Mouse (Mus musculus): ENCODE measurements around the gene Podxl2.

The Podxl2 gene

GRCm38 (mm10) chr6:88874868-88875508, at the start of gene Podxl2:
TSS of gene Podxl2 (minus strand) at chr6:88875044.
- in situ Hi-C loops (cut with MseI, MboI) = no loop called here

DNA sequence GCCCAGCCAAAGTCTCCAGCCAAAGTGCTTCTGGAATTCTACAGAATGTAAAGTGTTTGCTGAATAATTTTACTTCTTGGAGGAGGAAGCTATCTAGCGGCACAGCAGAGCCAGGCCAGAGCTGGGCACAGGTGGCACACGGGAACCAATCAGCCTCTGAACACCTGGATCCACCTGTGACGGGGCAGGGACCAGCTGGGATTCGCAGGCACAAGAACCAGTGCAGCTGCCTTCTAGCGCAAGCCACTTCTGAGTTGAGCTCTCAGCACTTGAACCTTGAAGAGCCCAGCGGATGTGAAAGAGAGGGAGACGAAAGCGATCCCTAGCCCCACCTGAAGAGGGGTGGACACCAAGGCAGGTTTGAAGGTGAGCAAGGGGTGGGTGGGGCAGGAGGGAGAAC, 44.0 kb upstream of the Podxl2 start:
- in situ Hi-C loops (cut with MseI, MboI) = no loop called here

DNA sequence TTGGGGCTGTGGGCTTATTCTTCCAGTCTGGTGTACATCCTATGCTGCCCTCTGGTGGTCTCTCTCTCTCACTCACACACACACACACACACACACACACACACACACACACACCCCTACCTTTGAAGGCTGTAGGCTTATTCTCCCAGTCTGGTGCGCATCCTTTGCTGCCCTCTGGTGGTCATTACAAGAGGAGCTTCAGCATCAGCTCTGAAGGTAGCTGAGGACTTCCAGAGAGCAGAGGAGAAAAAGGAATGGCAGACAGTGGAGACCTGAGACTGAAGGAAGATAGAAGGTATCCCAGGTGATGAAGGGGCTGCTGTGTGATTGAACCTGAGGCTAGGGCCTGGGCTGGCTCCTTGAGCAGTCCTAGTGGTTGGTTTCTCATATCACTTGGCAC, 41.3 kb upstream of the Podxl2 start:
- in situ Hi-C loops (cut with MseI, MboI) = no loop called here

GRCm38 (mm10) chr6:88915510-88915909, 40.7 kb upstream of the Podxl2 start:
- in situ Hi-C loops (cut with MseI, MboI) = no loop called here

GRCm38 (mm10) chr6:88914799-88915198, 40.0 kb upstream of the Podxl2 start:
- in situ Hi-C loops (cut with MseI, MboI) = no loop called here

GRCm38 (mm10) chr6:88913440-88913839, 38.6 kb upstream of the Podxl2 start:
- in situ Hi-C loops (cut with MseI, MboI) = no loop called here

DNA sequence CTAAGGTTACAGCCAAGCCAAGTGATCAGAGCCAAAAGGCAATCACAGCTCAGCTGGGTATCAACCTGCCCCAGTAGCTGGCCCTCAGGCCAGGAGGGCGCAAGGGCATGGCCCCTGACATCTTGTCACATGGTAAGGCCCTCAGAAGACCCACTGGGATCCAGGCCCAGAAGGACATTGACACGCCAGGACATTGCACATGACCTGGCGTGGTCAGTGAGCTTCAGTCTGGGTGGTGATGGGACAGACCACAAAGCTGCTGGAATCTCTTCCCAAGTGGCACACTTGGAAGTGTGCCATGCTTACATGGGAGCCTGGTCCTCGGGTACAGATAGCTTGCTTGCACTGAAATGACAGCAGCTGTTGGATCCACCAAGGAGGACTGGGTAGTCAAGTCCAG, 38.2 kb upstream of the Podxl2 start:
- in situ Hi-C loops (cut with MseI, MboI) = no loop called here

DNA sequence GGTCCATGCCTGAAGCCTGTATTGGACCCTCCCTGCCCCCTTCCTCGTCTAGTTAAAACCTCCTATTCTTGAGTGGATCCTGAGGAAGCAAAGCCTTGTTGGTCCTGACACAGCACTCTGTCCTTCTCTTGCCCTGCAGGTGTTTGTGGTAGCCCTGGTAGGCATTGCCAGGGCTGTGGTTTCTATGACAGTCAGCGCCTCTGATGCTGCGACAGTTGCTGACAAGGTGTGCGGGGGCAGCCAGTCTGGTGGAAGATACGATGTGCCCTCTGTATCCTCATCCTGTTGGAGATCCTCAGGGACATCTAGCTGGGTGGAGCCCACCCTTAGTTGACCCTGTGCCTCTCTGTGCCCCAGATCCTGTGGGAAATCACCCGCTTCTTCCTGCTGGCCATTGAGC, 34.3 kb upstream of the Podxl2 start:
- in situ Hi-C loops (cut with MseI, MboI) = no loop called here

DNA sequence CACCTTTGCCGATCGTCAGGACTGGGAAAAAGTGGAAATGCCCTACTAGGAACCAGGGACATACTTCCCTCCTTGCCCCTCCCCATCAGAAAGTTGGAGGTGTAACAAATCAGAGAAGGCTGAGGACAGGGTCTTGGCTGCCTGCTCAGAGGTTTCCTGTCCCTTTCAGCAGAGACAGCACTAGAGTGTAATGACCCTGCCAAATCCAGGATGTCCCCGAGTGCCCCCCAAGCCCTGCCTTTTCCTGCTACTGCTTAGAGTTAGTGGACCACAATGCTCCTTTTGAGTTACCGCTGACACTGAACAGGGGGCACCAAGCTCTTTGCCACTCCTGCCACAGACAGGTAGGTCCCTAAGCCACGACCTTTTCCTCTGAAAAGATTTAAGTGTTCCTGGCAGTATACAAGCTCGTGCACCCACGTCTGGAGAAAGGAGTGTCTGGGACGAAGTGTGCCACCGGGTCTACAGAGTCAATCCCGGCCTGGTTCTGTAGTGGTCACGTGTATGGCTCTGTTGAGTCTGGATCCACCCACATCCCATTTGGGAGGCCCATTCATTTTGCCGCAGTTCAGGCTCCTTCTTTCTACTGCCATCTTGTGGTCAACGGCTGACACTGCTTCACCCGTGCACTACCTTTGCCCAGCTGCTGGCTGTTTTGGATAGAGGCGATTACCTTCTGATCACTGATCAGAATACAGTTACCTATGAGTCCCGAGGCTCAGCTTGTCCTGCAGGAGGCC, 31.7 kb upstream of the Podxl2 start:
- in situ Hi-C loops (cut with MseI, MboI) = no loop called here

- in situ Hi-C loops (cut with MseI, MboI) = no loop called here
Observed at GRCm38 (mm10) chr6:88905042-88905441, 30.2 kb upstream of the Podxl2 start.

GRCm38 (mm10) chr6:88904456-88904974, 29.7 kb upstream of the Podxl2 start:
- in situ Hi-C loops (cut with MseI, MboI) = no loop called here

GRCm38 (mm10) chr6:88903708-88904107, 28.9 kb upstream of the Podxl2 start:
- in situ Hi-C loops (cut with MseI, MboI) = no loop called here

- in situ Hi-C loops (cut with MseI, MboI) = no loop called here
Observed at GRCm38 (mm10) chr6:88901947-88902820, 27.3 kb upstream of the Podxl2 start, which contains the start of gene Tpra1. TSS of gene Tpra1 (plus strand) at chr6:88902251.

GRCm38 (mm10) chr6:88901471-88901870, 26.6 kb upstream of the Podxl2 start:
- in situ Hi-C loops (cut with MseI, MboI) = no loop called here

- in situ Hi-C loops (cut with MseI, MboI) = no loop called here
Observed at GRCm38 (mm10) chr6:88899628-88900027, 24.8 kb upstream of the Podxl2 start.

DNA sequence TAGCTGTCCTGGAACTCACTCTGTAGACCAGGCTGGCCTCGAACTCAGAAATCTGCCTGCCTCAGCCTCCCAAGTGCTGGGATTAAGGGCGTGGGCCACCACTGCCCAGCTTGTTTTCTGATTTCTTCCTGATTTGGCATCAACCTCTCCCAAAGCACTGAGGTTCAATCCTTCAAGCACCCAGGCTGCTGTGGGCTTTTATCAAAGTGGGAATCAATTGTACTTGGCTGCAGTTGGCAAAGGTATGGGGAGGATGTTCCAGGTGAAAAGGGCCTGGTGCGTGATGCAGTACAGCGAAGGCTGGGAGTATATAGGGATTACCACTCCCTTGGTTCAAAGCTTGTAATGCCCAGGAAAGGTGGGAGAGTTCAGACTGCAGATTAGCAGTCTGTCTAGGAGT, 24.2 kb upstream of the Podxl2 start:
- in situ Hi-C loops (cut with MseI, MboI) = no loop called here

- in situ Hi-C loops (cut with MseI, MboI) = no loop called here
Observed at GRCm38 (mm10) chr6:88898534-88899048, 23.7 kb upstream of the Podxl2 start, which contains the start of gene Mcm2. TSS of gene Mcm2 (minus strand) at chr6:88898780.

- in situ Hi-C loops (cut with MseI, MboI) = no loop called here
Observed at GRCm38 (mm10) chr6:88897246-88897645, 22.4 kb upstream of the Podxl2 start.

GRCm38 (mm10) chr6:88895943-88896342, 21.1 kb upstream of the Podxl2 start:
- in situ Hi-C loops (cut with MseI, MboI) = no loop called here

DNA sequence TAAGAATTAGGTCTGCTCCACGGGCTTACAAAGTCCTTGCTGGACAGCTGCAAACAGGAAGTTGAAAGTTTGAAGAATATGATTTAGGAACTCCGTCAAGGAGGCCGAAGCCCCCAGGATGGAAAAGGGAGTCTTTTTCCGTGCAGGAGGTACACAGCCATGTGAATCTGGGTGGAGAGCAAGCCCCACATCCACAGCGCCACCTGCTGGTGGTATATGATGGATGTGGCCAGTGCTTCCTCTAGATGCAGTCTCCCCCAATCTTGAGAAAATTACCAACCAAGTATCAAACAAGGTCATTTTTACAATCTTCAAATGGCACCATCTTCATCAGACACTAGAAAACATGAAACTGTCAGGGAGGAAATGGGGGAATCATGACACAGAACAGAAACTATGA, 18.7 kb upstream of the Podxl2 start:
- in situ Hi-C loops (cut with MseI, MboI) = no loop called here

GRCm38 (mm10) chr6:88890832-88891231, 16.0 kb upstream of the Podxl2 start:
- in situ Hi-C loops (cut with MseI, MboI) = no loop called here
